ENCODE assay signal across 23 mouse cellular contexts in the genomic region with DNA sequence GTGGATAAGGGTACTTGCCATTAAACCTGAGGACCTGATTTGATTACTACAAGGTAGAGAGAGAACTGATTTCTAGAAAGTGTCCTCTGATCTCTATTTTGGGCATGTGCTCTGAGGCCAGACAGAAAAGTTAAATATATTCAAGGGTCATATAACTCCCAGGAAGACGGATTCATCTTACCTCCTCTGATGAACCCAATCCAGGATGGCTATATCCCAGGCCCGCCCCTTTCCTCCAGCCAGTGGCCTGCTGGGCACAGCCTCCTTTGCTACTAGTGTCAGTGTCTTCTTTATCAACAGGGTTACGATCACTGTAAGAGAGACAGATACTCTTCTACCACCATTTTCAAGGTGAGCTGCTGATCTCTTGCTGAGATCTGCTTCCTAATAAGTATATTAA.
"Had no signal": no experiment of that assay in that cellular context is flagged by ENCODE, and none has a peak within 500 bp of the region (broad histone marks: within the 10 kb centered on the region; RNA-seq: fewer than 3 reads in every experiment).

No protein-coding gene starts in this region.

- H3K9ac ChIP-seq: heart, embryonic 12.5 days; hindbrain, embryonic 12.5 days; hindbrain, embryonic 14.5 days; intestine, embryonic 15.5 days; limb, embryonic 13.5 days; limb, embryonic 15.5 days; liver, embryonic 12.5 days; liver, embryonic 14.5 days had no signal

- H3K27me3 ChIP-seq: heart, embryonic 12.5 days; hindbrain, embryonic 12.5 days; intestine, embryonic 15.5 days; limb, embryonic 13.5 days; limb, embryonic 15.5 days; liver, embryonic 12.5 days had no signal

- ATAC-seq: hindbrain, embryonic 16.5 days; inflammation-experienced regulatory T-cells, adult 6 months; intestine, embryonic 15.5 days; intestine, postnatal 0 days; liver, embryonic 12.5 days had no signal

- H3K4me3 ChIP-seq: heart, adult 2 months; heart, embryonic 12.5 days; hindbrain, embryonic 10.5 days; hindbrain, embryonic 12.5 days; intestine, embryonic 15.5 days; limb, embryonic 13.5 days; limb, embryonic 15.5 days; liver, embryonic 12.5 days had no signal

- H3K27ac ChIP-seq: heart, adult 2 months; hindbrain, embryonic 10.5 days; hindbrain, embryonic 12.5 days; hindbrain, embryonic 14.5 days; intestine, embryonic 15.5 days; kidney, postnatal 0 days; limb, embryonic 13.5 days; limb, embryonic 15.5 days; liver, embryonic 12.5 days; liver, embryonic 14.5 days had no signal

- H3K9me3 ChIP-seq: heart, embryonic 12.5 days; hindbrain, embryonic 10.5 days; hindbrain, embryonic 12.5 days; intestine, embryonic 15.5 days; limb, embryonic 13.5 days; limb, embryonic 15.5 days; liver, embryonic 12.5 days had no signal

- DNase-seq: heart, adult 2 months; heart, postnatal 10 days; heart, postnatal 4 days; kidney, adult 18-20 months; kidney, adult 8-10 months; kidney, postnatal 14 days; kidney, postnatal 36 days; layer of hippocampus, adult 9-11 months; layer of hippocampus, postnatal 36 days; left cerebral cortex, postnatal 4 days had no signal

- H3K4me2 ChIP-seq: heart, embryonic 12.5 days; hindbrain, embryonic 12.5 days; hindbrain, embryonic 14.5 days; intestine, embryonic 15.5 days; limb, embryonic 13.5 days; limb, embryonic 15.5 days; liver, embryonic 12.5 days had no signal
